Mouse (Mus musculus) adrenal gland, postnatal 14 days (tissue): ENCODE data around the gene Bmp5. TPM values are rescaled to one million over a fixed set of nuclear protein-coding genes. Genes with fewer than 3 reads are reported as not detected.

Experiments
- microRNA-seq, 2 experiments: library from miRNA; unstranded; fragments of <30 nt; microRNA quantifications; one replicate each; pipeline ENCODE4 v1.2.0; 2021
- total RNA-seq: library from RNA; stranded (reverse); gene quantifications from 2 replicates; pipeline ENCODE4 v1.2.3, GENCODE M21; 2021

Gene Bmp5
- total RNA-seq, 1 experiment from 2014 or later = 6.2 TPM

Small RNAs within 50 kb of the gene (microRNA-seq; reads per million reads assigned to microRNA genes)
- gene Gm44355 = 0 reads per million in 2 experiments

Other genes with a start within 250 kb of the Bmp5 start
- gene Tmod3, start 215.7 kb upstream of the Bmp5 start, total RNA-seq = 73.6 and 85.1 TPM in 2 replicates
- gene Tmod2, start 164.0 kb upstream of the Bmp5 start, total RNA-seq = 15.7 and 20.2 TPM in 2 replicates
- 18.8 and 20.5 TPM in 2 replicates for gene Lysmd2, start 149.6 kb upstream of the Bmp5 start, total RNA-seq
- 22.4 and 29.5 TPM in 2 replicates for gene Scg3, start 91.3 kb upstream of the Bmp5 start, total RNA-seq
- 2.6 and 3.2 TPM in 2 replicates for gene Hmgcll1, start 239.5 kb downstream of the Bmp5 start, total RNA-seq